Mouse (Mus musculus): ENCODE measurements around the gene Zap70. TPM values are rescaled to one million over a fixed set of nuclear protein-coding genes. Genes with fewer than 3 reads are reported as not detected.

The Zap70 gene
- polyA plus RNA-seq, 1 experiment from 2014 or later, result 0.99 TPM

- no peak for ATAC-seq
- WGBS, result 75% methylated on average over 4 of the region's 4 CpGs
- DNase-seq (ENCODE audit: low spot score), result no peak
These were observed 5.0 kb downstream of the Zap70 start for GRCm38 (mm10) chr1:36766431-36767205.

GRCm38 (mm10) chr1:36767321-36767720, 5.7 kb downstream of the Zap70 start:
- no peak overlapping the region for H3K4me3 ChIP-seq (ENCODE audit: low read depth, low read length)
- H3K36me3 ChIP-seq (ENCODE audit: control insufficient read depth, insufficient read depth, low read length), result no peaks in the 10 kb centered on the region
- H3K9me3 ChIP-seq (replicated peaks; ENCODE audit: control insufficient read depth, low read length), result no peaks in the 10 kb centered on the region
- ATAC-seq (no peak), DNase-seq (ENCODE audit: low spot score) (no peak)
- no peaks in the 10 kb centered on the region for H3K27me3 ChIP-seq (replicated peaks; ENCODE audit: control insufficient read depth, insufficient read depth, low read length)
- H3K4me1 ChIP-seq (ENCODE audit: control insufficient read depth, insufficient read depth, low read length), result 0 out of 2 replicates have a peak, but pooled peaks cover 3% of the 10 kb centered on the region
- H3K9ac ChIP-seq (ENCODE audit: low read length), result no peak overlapping the region
- no peak overlapping the region for H3K27ac ChIP-seq (ENCODE audit: low read depth, low read length)
- no peak overlapping the region for H3K4me2 ChIP-seq (ENCODE audit: low read length)
- 53% methylated on average over 10 of the region's 10 CpGs for WGBS

More at GRCm38 (mm10) chr1:36766431-36767205, 5.0 kb downstream of the Zap70 start:
- Histone ChIP-seq H3K4me1 (ENCODE audit: control insufficient read depth, insufficient read depth, low read length) (0 out of 2 replicates have a peak, but pooled peaks cover 3% of the 10 kb centered on the region), H3K9me3 (replicated peaks; ENCODE audit: control insufficient read depth, low read length) (no peaks in the 10 kb centered on the region), H3K36me3 (ENCODE audit: control insufficient read depth, insufficient read depth, low read length) (no peaks in the 10 kb centered on the region), H3K9ac (ENCODE audit: low read length) (no peak overlapping the region), H3K4me3 (ENCODE audit: low read depth, low read length) (no peak overlapping the region), H3K27ac (ENCODE audit: low read depth, low read length) (no peak overlapping the region), H3K4me2 (ENCODE audit: low read length) (no peak overlapping the region), H3K27me3 (replicated peaks; ENCODE audit: control insufficient read depth, insufficient read depth, low read length) (no peaks in the 10 kb centered on the region)

DNA sequence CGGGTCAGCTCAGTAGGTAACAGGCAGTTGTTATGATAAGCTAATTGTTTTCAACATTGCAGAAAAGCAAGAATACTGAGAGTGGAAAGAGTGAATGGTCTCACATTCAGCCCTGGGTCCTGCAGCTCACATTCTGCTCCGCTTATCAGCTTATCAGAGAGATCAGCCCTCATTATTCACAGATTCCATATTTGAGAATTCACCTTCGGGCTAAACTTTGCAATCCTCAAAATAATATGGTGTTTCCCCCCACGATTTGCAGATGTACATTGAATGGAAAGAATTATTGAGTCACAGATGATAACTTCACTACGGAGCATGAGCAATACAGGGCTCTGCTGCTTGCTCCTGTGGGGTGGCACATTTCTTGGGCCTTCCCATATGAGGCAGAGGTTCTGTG, 7.2 kb downstream of the Zap70 start:
- 84% methylated on average over 5 of the region's 5 CpGs for WGBS
- H3K27me3 ChIP-seq (replicated peaks; ENCODE audit: control insufficient read depth, insufficient read depth, low read length), result no peaks in the 10 kb centered on the region
- no peaks in the 10 kb centered on the region for H3K36me3 ChIP-seq (ENCODE audit: control insufficient read depth, insufficient read depth, low read length)
- no peak for DNase-seq (ENCODE audit: low spot score)
- no peak for ATAC-seq
- no peak overlapping the region; the same call in 1 of the 2 replicates for H3K27ac ChIP-seq (ENCODE audit: low read depth, low read length)
- H3K4me2 ChIP-seq (ENCODE audit: low read length), result no peak overlapping the region
- H3K4me1 ChIP-seq (ENCODE audit: control insufficient read depth, insufficient read depth, low read length), result 0 out of 2 replicates have a peak, but pooled peaks cover 3% of the 10 kb centered on the region
- no peak overlapping the region for H3K4me3 ChIP-seq (ENCODE audit: low read depth, low read length)
- H3K9me3 ChIP-seq (replicated peaks; ENCODE audit: control insufficient read depth, low read length), result no peaks in the 10 kb centered on the region
- no peak overlapping the region for H3K9ac ChIP-seq (ENCODE audit: low read length)

DNA sequence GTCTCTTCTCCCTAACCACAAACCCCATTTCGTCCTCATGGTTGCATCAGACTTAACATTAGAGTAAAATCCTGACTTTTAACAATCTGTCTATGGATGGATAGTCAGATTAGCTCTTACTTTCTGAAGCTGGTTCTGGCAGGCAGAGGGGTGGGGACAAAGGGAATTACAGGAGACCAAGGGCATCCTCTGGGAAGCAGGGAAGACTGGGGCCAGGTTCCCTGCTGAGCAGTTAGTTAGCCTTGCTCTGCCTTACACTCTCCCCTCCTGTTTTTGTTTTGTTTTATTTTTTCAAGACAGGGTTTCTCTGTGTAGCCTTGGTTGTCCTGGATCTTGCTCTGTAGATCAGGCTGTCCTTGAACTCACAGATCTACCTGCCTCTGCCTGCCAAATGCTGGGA, 8.4 kb downstream of the Zap70 start:
- H3K27me3 ChIP-seq (replicated peaks; ENCODE audit: control insufficient read depth, insufficient read depth, low read length), result no peaks in the 10 kb centered on the region
- no peak overlapping the region for H3K4me2 ChIP-seq (ENCODE audit: low read length)
- no peak overlapping the region for H3K27ac ChIP-seq (ENCODE audit: low read depth, low read length)
- no peak overlapping the region for H3K4me3 ChIP-seq (ENCODE audit: low read depth, low read length)
- no peak overlapping the region for H3K9ac ChIP-seq (ENCODE audit: low read length)
- 0 out of 2 replicates have a peak, but pooled peaks cover 3% of the 10 kb centered on the region for H3K4me1 ChIP-seq (ENCODE audit: control insufficient read depth, insufficient read depth, low read length)
- no peaks in the 10 kb centered on the region for H3K9me3 ChIP-seq (replicated peaks; ENCODE audit: control insufficient read depth, low read length)
- DNase-seq (ENCODE audit: low spot score) (no peak), ATAC-seq (no peak)
- H3K36me3 ChIP-seq (ENCODE audit: control insufficient read depth, insufficient read depth, low read length), result no peaks in the 10 kb centered on the region
- WGBS, result 73% methylated on average over 1 of the region's 1 CpGs

GRCm38 (mm10) chr1:36770998-36771397, 9.4 kb downstream of the Zap70 start:
- no peaks in the 10 kb centered on the region for H3K9me3 ChIP-seq (replicated peaks; ENCODE audit: control insufficient read depth, low read length)
- H3K27me3 ChIP-seq (replicated peaks; ENCODE audit: control insufficient read depth, insufficient read depth, low read length), result no peaks in the 10 kb centered on the region
- H3K27ac ChIP-seq (ENCODE audit: low read depth, low read length), result no peak overlapping the region
- H3K36me3 ChIP-seq (ENCODE audit: control insufficient read depth, insufficient read depth, low read length), result no peaks in the 10 kb centered on the region
- DNase-seq (ENCODE audit: low spot score) (no peak), ATAC-seq (no peak)
- peak overlapping the region; percentile 42 for H3K4me2 ChIP-seq (ENCODE audit: low read length)
- WGBS, result 17% methylated on average over 27 of the region's 27 CpGs
- H3K4me1 ChIP-seq (ENCODE audit: control insufficient read depth, insufficient read depth, low read length), result 0 out of 2 replicates have a peak, but pooled peaks cover 3% of the 10 kb centered on the region
- H3K9ac ChIP-seq (ENCODE audit: low read length), result no peak overlapping the region
- H3K4me3 ChIP-seq (ENCODE audit: low read depth, low read length), result no peak overlapping the region

DNA sequence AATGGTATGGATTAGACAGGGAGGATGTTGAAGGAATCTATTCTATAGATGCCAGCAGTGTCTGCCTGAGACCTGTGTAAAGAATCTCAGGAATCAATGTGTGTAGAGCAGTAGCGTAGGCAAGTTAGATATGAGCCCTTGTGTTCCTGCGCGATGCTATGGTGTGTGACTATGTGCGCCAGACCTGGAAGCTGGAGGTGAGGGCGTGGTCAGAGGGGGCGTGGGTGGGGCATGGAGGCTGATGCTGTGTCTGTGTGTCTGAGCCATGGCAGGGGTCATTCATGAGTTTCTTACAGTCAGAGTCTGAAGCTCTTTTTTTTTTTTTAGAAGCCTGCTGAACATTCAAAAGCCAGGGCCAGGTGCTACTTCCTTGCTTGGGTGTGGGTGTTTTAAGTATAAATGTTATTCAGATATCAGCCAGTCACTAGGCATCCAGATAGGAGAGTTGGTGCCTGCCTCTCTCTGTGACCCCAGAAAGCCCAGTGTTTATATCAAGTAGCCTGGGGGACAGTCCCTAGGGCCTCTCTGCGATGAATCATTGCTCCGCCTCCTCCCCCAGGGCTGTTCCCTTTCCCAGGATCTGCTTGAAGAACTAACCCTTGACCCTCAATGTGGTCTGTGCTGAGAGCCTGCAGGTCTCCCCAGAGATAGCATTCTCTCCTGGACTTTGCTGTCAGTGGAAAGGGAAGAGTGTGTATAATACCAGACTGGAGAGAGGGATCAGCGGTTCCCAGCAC, 10.8 kb downstream of the Zap70 start:
- DNase-seq (ENCODE audit: low spot score), result no peak
- H3K4me3 ChIP-seq (ENCODE audit: low read depth, low read length), result no peak overlapping the region
- H3K9me3 ChIP-seq (replicated peaks; ENCODE audit: control insufficient read depth, low read length), result no peaks in the 10 kb centered on the region
- no peak overlapping the region for H3K27ac ChIP-seq (ENCODE audit: low read depth, low read length)
- H3K4me1 ChIP-seq (ENCODE audit: control insufficient read depth, insufficient read depth, low read length), result 0 out of 2 replicates have a peak, but pooled peaks cover 3% of the 10 kb centered on the region
- H3K4me2 ChIP-seq (ENCODE audit: low read length), result no peak overlapping the region
- WGBS, result 86% methylated on average over 9 of the region's 9 CpGs
- H3K36me3 ChIP-seq (ENCODE audit: control insufficient read depth, insufficient read depth, low read length), result no peaks in the 10 kb centered on the region
- no peak overlapping the region for H3K9ac ChIP-seq (ENCODE audit: low read length)
- ATAC-seq, result no peak
- no peaks in the 10 kb centered on the region for H3K27me3 ChIP-seq (replicated peaks; ENCODE audit: control insufficient read depth, insufficient read depth, low read length)

GRCm38 (mm10) chr1:36780793-36781192, 19.2 kb downstream of the Zap70 start:
- ATAC-seq, result no peak
- Histone ChIP-seq H3K4me2 (ENCODE audit: low read length) (no peak overlapping the region), H3K9me3 (replicated peaks; ENCODE audit: control insufficient read depth, low read length) (no peaks in the 10 kb centered on the region), H3K36me3 (ENCODE audit: control insufficient read depth, insufficient read depth, low read length) (no peaks in the 10 kb centered on the region), H3K27me3 (replicated peaks; ENCODE audit: control insufficient read depth, insufficient read depth, low read length) (no peaks in the 10 kb centered on the region), H3K4me1 (ENCODE audit: control insufficient read depth, insufficient read depth, low read length) (no peaks in the 10 kb centered on the region; the same call in 1 of the 2 replicates), H3K27ac (ENCODE audit: low read depth, low read length) (no peak overlapping the region), H3K9ac (ENCODE audit: low read length) (no peak overlapping the region), H3K4me3 (ENCODE audit: low read depth, low read length) (no peak overlapping the region)
- DNase-seq (ENCODE audit: low spot score), result no peak
- WGBS, result 94% methylated on average over 13 of the region's 13 CpGs

DNA sequence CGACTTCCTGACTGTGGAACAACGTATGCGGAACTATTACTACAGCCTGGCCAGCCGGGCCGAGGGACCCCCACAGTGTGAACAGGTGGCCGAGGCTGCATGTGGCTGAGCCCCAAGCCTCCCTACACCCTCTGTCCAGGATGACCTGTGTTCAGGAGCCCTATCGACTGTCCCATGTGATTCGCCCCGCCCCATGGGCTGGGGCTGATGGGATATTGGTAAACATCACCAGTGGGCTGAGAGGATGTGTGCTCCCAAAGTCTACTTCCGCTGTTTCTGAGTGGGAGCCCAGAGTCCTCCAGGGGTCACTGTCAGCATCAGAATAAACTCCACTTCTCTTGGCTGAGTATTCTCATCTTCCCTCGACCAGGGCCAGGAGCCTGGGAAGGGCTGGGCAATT, 20.9 kb downstream of the Zap70 start:
- DNase-seq (ENCODE audit: low spot score), result no peak
- no peak overlapping the region for H3K27ac ChIP-seq (ENCODE audit: low read depth, low read length)
- H3K4me3 ChIP-seq (ENCODE audit: low read depth, low read length), result no peak overlapping the region
- no peaks in the 10 kb centered on the region for H3K36me3 ChIP-seq (ENCODE audit: control insufficient read depth, insufficient read depth, low read length)
- H3K4me1 ChIP-seq (ENCODE audit: control insufficient read depth, insufficient read depth, low read length), result no peaks in the 10 kb centered on the region; the same call in 1 of the 2 replicates
- H3K9ac ChIP-seq (ENCODE audit: low read length), result no peak overlapping the region
- ATAC-seq, result no peak
- WGBS, result 84% methylated on average over 11 of the region's 11 CpGs
- no peaks in the 10 kb centered on the region for H3K9me3 ChIP-seq (replicated peaks; ENCODE audit: control insufficient read depth, low read length)
- no peak overlapping the region for H3K4me2 ChIP-seq (ENCODE audit: low read length)
- H3K27me3 ChIP-seq (replicated peaks; ENCODE audit: control insufficient read depth, insufficient read depth, low read length), result no peaks in the 10 kb centered on the region

All from forebrain, embryonic 14.5 days (tissue).